Mouse (Mus musculus): Measurements from ENCODE around the gene Bcar1.

The Bcar1 gene

DNA sequence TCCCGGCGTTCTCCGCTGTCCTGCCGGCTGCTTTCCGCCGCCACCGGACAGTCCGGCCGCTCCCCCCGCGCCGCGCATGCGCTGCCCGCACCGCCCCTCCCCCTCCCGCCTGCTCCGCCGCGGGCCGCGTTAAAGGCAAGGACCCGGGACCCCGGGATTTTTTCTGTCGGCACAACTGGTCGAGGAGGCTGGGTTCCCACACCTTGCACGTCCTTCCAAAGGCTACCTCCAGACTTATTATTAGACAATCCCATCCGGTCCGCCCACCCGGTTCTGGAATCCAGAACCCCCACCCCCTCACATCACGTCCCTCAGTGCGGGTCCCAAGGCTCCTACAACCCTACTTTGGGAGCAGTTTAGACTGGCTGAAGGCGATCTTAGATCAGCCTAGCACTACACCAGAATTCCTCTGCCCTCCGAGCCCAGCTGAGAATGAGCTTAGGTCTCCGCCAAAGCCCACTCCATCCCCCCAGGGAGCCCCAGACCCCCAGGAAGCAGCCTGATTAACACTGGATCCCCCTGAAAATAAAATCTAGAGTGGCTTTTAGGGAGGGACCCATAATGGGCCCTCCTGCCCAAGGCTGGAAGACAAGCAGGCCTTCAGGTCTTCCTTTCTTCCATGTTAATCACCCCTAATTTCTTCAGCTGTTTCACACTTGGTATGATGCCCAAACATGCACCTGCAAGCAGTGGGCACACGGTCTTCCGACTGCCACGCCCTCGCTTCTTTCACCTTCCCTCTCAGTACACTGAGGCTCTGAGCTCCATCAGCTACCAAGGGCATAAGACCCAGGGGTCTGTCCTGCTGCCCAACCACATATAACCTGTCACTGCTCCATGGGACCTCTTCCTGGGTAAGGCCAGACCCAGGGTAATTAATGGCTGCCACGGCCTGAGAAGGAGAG lies at the start of gene Bcar1:
Gene Bcar1, minus strand, starts transcription at position 18 of the 905 bp plus-strand sequence.
- DNase-seq = peak; percentile 80

DNA sequence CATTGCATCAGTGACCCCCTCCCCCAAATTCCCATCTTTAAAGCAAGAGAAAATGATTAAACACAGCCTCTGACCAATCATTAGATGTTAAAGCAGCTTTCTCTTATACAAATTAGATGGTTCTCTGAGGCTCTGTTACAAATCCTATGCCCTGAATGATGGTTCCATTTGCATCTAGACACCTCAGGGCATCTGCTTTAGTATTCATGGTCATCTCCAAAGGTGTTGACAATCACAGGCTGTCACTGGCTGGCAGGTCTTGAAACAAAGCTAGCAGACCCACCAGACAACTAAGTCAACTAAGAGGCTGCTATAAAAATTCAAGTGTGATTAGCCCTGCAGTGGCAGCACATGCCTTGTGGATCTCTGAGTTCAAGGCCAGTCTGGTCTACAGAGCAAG lies 46.0 kb upstream of the Bcar1 start:
- no peak for DNase-seq

DNA sequence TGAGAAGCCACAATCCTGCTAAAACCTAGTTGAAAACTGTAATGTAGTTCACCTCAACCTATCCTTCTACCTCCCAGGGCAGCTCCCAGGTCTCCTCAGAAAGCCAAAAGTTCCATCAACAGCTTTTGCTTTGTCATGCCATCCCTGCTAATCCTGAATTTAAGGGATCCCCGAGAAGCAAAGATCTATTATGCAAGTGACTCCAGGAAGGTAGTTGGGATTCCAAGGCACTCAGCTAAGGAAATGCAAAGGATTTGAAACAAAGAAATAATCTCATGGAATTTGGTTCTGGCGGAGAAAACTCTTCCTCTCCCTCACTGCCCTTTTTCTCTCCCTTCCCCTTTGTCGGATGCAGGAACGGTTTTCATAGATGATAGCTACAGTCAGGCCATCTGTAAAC lies 45.6 kb upstream of the Bcar1 start:
- no peak for DNase-seq

DNA sequence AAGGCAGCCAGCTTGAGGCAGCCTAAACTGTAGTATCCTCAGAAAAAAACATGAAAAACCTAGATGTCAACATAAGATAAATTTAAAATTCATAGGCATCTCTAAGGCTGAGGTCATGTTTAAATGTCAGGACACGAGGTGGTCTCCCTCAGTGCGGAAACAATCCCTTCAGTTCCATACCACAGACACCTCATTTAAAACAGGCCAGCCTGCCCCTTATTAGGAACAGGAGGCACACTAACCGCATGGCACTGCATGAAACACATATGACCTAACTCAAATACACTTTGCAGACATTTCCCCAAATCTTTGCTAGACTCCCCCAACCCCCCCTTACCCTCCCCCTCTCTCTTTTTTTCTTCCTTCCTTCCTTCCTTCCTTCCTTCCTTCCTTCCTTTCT lies 44.9 kb upstream of the Bcar1 start:
- no peak for DNase-seq

DNA sequence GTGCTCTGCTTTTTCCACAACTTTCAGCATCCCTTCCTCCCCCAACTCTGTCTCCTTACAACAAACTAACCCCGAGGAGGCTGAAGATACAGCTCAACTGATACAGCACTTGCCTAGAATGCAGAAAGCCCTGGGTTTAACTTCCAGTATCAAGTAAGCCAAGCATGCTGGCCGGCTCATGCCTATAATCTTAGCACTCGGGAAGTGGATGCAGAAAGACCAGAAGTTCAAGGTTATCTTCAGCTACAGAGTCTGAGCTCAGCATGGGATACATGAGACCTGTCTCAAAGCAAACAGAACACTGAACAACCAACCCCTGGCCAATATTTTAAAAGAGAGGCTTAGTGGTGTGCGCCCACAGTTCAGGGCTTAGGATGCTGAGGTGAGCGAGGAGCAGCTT lies 44.5 kb upstream of the Bcar1 start:
- no peak for DNase-seq

DNA sequence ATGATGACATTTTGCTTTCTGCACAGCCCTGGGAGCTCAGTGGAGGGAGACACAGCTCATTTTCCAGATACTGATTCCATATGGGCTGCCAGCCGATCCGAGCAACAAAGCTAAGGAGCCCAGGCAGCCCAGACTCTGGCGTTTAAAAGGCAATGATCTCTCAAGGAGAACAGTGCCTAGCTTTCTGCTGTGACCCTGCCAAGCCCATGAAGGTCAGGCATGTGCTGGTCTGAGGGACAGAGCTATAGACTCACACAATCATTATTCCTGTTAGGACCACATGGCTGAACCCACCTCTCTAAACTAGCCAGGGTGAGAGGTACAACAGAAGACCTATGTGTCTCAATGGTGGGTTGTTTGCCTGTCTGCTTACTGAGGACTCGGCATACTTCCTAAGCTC lies 44.1 kb upstream of the Bcar1 start:
- no peak for DNase-seq

DNA sequence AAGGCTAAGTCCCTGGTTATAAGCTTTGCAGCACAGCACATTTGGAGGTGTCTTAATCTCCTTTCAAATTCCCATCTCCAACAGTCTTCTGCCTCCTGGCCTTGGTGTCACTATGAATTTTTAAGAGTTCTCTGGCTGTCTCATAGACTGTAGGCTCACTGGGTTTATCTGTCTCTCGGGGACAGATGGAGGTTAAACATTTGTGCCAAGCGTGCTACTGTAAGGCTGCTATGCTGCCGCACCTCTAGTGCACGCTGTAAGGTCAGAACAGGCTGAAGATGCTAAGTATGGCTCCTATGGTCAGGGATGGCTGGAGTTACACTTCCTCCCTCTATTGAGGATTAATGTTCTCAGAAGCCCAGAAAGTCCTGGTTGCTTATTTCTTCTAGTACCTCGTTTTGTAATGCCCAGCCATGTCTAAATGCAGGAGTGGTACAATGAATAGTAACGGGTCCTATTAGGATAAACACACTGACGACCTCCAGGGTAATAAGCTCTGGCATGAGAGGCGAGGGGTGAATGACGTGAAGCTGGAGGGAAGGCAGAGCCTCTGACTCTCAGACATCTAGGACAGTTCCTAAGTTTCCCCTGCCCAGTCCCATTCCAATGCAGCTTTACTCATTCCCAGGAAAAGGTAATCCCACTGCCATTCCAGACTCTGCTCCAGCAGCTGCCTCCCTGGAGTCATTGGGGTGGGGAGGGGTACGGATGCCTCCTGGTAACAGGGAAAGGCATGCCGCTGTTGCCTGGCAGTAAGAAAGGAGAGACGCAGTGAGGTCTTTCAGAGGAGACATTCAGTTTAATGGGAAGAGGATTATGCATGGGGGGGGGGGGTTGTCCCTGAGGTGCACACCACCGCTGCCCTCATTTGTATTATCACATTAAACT lies 43.3 kb upstream of the Bcar1 start:
- no peak for DNase-seq

DNA sequence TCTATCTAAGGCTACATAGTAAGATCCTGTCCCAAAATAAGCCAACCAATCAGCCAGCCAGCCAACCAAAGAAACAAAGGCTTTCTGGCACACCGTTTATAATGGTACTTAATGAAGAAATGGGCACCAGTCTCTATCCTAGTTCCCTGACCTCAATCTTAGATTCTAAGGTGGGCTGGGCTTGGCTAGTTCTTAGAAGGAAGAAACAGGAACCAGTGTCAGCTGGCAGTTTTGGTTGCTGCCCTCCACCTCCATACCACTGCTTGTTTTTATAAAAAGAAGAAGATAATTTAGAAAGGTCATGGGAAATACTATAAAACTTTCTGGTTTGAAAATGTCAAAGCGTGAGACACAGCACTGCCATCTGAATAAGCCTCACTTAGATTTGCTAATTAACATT lies 42.5 kb upstream of the Bcar1 start:
- no peak for DNase-seq

DNA sequence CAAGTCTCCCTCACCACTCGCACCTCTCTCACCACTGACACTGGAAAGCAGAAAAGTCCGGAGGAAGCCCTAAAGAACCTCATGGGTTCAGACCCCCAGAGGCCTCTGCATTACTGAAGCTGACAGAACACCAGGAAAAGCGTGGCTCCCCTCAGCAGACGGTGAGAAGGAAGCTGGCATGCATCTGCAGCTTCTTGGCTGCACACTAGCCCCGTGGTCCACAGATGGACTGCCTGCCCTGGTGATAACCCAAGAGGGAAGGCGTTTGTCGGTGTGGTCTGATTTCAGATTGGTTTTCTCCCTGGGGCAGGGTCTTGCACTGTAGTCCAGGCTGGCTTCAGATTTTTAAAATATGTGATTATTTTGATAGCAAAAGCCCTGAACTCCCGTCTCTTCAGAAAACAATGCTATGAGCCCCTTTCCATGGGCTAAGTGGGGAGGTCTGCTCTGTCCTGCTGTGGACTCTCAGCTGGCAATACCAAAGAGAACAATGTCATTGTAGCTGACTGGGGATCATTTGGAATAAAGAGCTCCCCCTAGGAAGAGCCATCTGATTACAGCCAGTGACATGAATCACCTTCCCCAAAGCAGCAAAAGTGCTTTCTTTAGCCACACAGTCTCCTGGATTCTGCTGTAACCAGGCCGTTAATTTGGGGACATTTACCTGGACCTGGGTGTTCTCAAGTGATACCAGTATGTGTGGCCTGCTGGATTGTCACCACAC lies 39.2 kb upstream of the Bcar1 start:
- DNase-seq = no peak

DNA sequence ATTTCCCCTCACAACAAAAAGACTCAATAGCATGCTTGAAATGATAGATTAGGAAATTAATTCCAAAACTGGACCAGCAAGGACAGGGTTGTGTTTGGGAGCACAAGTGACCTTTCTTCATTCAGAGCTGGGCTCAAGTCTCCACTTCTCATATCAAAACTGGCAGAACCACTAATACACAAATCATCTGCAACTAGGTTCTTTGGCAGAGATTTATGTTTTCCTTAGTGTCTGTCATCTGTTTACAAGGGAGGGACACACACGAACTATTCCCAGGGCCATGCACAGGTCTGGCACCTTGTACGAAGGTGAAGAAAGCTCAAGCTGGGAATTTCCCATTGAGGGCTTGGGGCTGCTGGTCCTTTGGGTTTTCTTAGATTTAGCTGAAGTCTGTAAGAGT lies 38.6 kb upstream of the Bcar1 start:
- DNase-seq = no peak

DNA sequence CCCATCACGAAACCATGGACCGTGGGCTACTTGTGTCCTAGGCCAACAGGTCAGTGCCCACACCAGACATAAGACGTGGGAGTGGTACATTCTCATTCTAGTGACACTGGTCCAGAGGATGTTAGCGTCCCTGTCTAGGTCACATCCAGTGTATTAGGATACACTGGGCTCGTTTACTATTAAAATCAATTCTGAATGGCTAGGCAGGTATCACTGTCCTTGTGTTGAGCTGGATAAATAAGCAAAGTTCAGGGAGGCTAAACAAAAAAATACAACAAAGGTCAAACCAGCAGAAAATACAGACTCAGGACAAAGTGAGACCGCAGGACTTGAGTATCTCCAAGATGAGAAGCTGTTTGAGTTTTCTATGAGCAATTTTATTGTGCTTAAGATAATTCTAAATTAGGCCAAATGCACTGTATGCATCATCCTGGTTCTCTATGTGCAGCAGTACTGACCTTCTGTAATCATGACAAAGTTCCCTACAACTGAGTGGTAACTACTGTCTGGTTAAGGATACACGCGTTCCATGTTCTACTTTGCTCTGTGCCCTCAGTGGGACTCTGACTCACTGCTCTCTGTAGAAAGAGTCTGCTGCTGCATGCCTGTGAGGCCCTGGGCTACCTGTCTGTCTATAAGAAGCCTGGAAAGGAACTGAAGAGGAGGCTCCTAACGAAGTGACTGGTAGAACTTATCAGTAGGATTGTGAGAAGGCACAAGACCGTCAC lies 37.3 kb upstream of the Bcar1 start:
- no peak for DNase-seq

DNA sequence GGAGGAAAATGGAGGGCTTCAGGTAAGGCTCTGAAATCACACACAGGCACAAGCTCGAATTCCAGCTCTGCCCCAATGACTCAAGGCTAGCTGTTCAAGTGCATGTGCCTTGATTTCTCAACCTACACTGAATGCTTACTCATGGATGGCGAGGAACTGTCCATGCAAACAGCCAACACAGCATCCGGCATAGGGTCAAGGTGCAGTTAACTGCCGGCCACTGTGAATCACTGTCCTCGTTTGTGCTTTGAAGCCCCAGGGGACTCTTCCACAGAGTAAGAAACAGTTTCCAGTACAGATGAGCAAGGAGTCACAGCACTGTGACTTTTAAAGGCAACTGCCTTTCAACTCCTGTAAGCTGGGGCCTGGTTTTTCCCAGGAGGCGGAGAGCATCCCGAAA lies 36.1 kb upstream of the Bcar1 start:
- DNase-seq = no peak

DNA sequence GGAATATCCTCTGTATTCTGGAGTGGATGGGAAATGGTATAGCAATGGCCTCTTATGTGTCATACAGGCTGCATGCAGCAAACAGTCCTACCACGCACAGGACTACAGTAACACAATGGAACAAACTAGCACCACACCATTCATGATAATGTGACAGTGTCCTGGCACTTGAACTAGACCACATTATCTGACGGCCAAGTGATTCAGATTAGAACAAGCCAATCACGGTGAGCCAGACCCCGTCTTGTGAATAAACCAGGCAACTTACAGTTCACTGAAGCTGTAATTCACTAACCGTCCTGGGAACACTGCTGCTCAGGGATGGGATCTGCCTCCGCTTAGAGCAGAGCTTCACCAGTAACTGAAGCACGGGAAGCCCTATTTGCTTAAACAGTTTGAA lies 35.2 kb upstream of the Bcar1 start:
- no peak for DNase-seq

DNA sequence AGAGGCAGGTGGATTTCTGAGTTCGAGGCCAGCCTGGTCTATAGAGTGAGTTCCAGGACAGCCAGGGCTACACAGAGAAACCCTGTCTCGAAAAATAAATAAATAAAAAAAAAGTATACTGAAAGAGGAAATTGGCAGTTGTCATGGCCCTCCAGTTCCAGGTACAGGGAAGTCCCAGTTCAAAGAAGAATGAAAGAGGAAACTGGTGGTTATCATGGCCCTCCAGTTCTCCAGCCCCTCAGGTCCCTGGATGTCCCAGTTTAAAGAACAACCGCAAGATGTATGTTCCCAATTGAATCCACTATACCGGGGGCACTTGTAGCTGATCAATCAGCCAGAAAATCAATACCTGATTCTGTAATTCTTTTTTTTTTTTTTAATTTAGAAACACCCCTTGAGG lies 32.9 kb upstream of the Bcar1 start:
- DNase-seq = no peak

DNA sequence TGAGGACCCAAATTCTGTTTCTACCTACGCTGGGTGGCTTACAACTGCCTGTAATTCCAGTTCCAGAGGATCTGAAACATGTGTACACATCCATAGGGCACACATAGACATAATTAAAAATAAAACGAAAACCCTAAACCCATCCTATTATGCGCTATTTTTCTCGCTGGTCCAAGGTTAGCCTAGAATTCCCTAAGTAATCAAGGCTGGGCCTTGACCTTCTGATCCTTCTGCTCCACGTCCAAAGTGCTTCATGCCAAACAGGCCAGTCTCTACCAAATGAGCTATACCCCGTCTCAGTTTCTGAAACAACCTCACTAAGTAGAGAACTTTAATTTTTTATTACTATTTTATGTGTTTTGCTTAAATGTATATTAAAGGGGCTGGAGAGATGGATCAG lies 32.2 kb upstream of the Bcar1 start:
- DNase-seq = no peak

DNA sequence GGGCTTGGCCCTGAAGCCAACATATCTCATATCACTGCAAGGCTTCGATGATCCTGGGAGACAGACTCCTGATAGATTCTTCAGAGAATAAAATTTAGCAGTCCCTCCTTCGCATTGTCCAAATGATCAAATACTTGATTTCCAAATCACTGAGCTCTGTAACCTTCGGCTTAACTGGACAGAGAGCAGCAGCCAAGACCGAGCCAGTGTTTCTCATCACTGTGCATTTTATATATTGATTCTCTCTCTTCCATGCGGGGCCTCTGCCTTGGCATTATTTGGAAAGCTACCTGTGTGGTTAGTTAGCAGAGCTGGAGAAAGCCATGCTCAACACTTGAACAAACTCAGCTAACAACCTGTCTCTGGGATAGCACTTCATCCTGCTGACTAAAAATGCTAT lies 29.9 kb upstream of the Bcar1 start:
- no peak for DNase-seq

DNA sequence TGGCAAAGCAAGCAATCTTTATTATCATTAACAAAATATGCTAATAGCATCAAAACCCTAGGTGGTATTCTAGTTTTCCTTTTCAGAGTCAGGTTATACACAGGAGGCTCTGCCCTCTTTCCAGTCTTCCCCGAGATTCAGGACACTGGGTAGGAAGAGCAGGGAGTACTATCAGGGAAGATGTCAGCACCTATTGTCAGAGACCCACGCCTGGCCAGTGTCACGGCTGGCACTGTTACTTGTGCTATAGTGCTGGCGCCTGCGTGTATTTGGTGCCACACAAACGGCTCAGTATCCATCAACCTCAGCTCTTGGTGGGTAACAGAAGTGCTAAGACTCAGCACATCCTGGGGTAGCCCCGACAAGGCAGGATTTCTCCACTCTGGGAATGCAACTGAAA lies 29.4 kb upstream of the Bcar1 start:
- no peak for DNase-seq

DNA sequence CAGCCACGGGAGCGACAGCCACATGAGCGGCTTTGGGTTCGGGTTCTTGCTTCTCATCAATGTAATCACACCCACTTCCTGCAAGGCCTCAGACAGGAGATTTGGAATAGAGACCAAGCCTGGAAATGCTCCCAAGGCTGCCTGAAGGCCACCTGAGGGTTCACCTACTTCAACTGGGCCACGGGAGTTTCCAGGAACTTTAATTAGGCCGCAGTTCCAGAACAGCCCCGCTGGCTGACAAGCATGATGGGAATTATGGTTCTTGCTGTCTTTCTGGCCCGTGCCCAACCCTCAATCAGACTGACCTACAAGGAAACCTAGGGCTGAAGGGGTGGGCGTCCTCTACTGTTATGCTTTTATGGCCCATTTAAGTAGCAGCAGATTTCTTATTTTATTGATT lies 28.5 kb upstream of the Bcar1 start:
- DNase-seq = no peak

DNA sequence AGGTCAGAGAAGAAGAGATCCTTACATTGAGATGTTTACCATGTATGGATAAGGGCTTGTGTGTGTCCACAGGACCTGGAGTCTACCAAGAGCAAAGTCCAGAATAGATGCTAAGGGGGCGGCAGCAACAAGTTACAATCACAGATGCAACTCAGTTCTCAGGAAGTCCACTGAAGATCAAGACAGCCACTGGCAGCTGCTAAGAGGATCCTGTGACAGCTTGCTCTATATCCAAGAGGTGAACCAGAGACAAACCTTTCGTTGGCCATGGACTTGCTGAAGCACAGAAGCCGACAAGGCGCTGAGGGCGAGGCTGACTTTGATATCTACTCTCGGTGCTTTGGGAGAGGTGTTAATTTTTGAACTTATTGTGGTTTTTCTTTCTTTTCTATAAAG lies 28.0 kb upstream of the Bcar1 start:
- DNase-seq = no peak

DNA sequence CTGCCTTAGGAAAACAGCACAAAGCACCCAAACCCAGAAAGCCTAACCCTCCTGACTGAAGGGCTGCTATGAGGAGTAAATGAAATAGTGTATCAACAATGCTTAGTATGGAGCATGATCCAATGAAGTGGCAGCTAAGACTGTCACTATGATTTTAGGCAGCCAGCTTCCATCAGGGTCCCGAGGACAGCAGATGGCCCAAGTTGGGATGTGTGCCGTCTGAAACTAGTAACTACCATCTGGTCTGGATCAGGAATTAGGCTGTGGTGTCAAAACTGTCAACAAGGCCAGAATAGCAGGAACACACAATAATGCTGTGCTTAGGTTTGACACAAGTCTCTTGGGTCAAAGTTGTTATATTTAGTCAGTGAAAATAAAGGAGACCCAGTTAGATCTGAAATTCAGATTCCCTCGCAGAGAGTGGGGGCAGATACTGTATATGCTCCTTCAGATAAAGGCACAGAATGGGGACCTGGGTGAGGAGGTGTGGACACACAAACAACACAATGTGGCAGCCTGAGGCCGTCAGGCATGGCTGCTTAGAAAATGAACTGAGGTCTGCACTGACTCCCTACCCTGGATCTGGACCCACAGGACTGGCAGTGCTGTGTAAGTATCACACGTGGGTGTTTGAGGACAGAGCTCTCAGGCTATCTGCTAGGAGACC lies 27.5 kb upstream of the Bcar1 start:
- peak; percentile 48 for DNase-seq

DNA sequence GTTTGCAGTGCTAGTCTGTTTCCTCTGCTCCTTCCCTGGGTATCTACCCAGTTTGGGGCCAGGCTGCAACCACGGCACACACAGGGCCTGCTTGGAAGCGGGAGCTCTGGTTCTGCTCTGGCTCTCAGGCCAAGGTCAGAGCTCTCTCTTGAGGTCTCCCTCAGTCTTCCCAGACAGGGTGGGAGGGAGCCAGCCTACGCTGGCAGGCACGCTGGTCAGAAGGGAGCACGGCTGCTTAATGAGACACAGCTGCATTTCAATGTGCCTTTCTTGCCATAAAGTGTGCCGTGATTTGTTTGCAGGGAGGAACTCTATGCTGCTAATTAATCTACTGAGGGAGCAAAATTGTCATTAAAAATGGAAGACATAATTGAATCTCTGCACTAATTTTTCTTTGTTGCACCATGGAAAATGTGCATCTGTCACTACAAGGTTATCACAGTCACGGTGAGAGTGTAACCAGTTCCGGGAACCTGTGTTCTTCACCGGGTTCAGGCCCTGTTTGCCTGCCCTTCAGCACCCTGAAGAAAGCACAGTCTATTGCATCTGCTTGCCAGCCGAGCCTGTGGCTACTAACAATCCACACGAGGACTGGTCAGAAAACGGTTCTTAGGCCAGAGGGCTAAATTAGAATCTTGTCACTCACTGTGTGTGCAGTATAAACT lies 26.3 kb upstream of the Bcar1 start:
- no peak for DNase-seq

DNA sequence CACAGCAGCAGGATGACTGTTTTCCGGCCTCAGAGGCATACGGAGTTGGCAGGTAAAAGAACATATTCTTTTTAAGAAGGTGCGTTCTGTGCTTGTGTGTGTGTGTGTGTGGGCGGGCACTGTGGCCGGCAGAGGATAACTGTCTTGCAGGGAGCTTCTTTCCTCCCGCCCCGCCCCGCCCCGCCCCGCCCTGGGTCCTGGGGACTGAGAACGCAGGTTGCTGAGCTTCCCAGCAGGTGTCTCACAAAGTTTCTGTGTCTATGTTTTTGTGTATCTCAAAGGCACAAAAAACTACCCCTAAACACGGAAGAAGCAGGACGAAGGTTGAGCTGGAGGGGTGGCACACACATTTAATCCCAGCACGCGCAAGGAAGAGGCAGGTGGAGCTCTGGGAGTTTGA lies 25.7 kb upstream of the Bcar1 start:
- no peak for DNase-seq
